Mouse (Mus musculus) thymus, postnatal 36 days (tissue): ENCODE measurements around the gene Lrmp.

ENCODE experiments used
- DNase-seq, 2 experiments: peaks; one replicate each; pipeline ENCODE4 v3.0.0; 2022; ENCODE audit warnings: mixed read lengths in 2 of 2

Lrmp gene

GRCm38 (mm10) chr6:145210056-145210680, 94.7 kb downstream of the Lrmp start:
- no peak for DNase-seq

GRCm38 (mm10) chr6:145210816-145211338, 95.4 kb downstream of the Lrmp start, which contains the start of the genes Casc1 and Etfrf1:
TSS of gene Casc1 (minus strand) at chr6:145211005.
TSS of gene Etfrf1 (plus strand) at chr6:145211134.
- DNase-seq: peak; percentile 98 to 99

GRCm38 (mm10) chr6:145211376-145212305, 96.2 kb downstream of the Lrmp start:
- no peak for DNase-seq

- DNase-seq: no peak
These were observed 98.5 kb downstream of the Lrmp start for GRCm38 (mm10) chr6:145213916-145214315.

- no peak for DNase-seq
These were observed 100.4 kb downstream of the Lrmp start for GRCm38 (mm10) chr6:145215826-145216225.

GRCm38 (mm10) chr6:145224246-145224645, 108.8 kb downstream of the Lrmp start:
- DNase-seq: no peak
